Mouse (Mus musculus): ENCODE data around the gene 2610301B20Rik. TPM values are rescaled to one million over a fixed set of nuclear protein-coding genes. Genes with fewer than 3 reads are reported as not detected.

2610301B20Rik gene
- total and polyA plus RNA-seq, 3 experiments: 13.3 to 15.7 TPM; not detected in 1

GRCm38 (mm10) chr4:10875407-10875806, 1.1 kb downstream of the 2610301B20Rik start (continued):
- TF ChIP-seq ETS1 (IDR thresholded peaks at IDR 0.05; ENCODE audit: low read depth, low read length): 0 out of 2 replicates have a peak, but pooled peaks have one; percentile 18

- Histone ChIP-seq H3K27me3 (ENCODE audit: control insufficient read depth in 1 of 2, insufficient read depth in 2 of 2, low read length in 2 of 2) (no peaks in the 10 kb centered on the region), H3K27ac (ENCODE audit: control insufficient read depth, low read depth, low read length) (no peak overlapping the region), H3K9me3 (replicated peaks; ENCODE audit: insufficient read depth, low read length) (no peaks in the 10 kb centered on the region), H3K4me3 (ENCODE audit: control insufficient read depth in 1 of 2, insufficient read depth in 1 of 2, low read depth in 2 of 2, low read length in 2 of 2) (no peak overlapping the region), H3K9ac (ENCODE audit: control insufficient read depth, low read depth, low read length, poor library complexity, severe bottlenecking) (no peak overlapping the region), H3K4me1 (ENCODE audit: control insufficient read depth in 1 of 2, insufficient read depth in 2 of 2, low read length in 2 of 2) (peaks cover 0 to 5% of the 10 kb centered on the region in 2 experiments; a peak in 2 of 4 replicates), H3K79me2 (ENCODE audit: control insufficient read depth, insufficient read depth, low read length, poor library complexity) (no peaks in the 10 kb centered on the region; the same call in 1 of the 2 replicates), H3K36me3 (ENCODE audit: control insufficient read depth in 1 of 2, insufficient read depth in 2 of 2, low read length in 2 of 2) (peaks cover 0 to 3% of the 10 kb centered on the region in 2 experiments; a peak in 3 of 4 replicates)
- TF ChIP-seq GABPA (IDR thresholded peaks at IDR 0.05; ENCODE audit: low read depth, low read length) (no peak), CHD1 (IDR thresholded peaks at IDR 0.05; ENCODE audit: low read depth, low read length) (no peak), MAX (IDR thresholded peaks at IDR 0.05; ENCODE audit: low read length) (no peak), MAFK (IDR thresholded peaks at IDR 0.05; ENCODE audit: borderline replicate concordance, low read depth, low read length) (no peak), NRF1 (IDR thresholded peaks at IDR 0.05; ENCODE audit: insufficient read depth, low read depth, low read length, poor library complexity, severe bottlenecking) (no peak)
- no peak for DNase-seq (ENCODE audit: low read depth, low spot score)
Measured at GRCm38 (mm10) chr4:10877057-10877456, 2.8 kb downstream of the 2610301B20Rik start.

- no peaks in the 10 kb centered on the region for H3K9me3 ChIP-seq (replicated peaks; ENCODE audit: insufficient read depth, low read length)
- DNase-seq (ENCODE audit: low read depth, low spot score): no peak
Measured at GRCm38 (mm10) chr4:10883740-10884408, 9.6 kb downstream of the 2610301B20Rik start.

GRCm38 (mm10) chr4:10888835-10889234, 14.5 kb downstream of the 2610301B20Rik start:
- H3K36me3 ChIP-seq (ENCODE audit: control insufficient read depth in 1 of 2, insufficient read depth in 2 of 2, low read length in 2 of 2): no peaks in the 10 kb centered on the region; a peak in 1 of 4 replicates
- TF ChIP-seq CTCF (IDR thresholded peaks at IDR 0.05 in 2 of 3, conservative IDR thresholded peaks at IDR 0.05 in 1 of 3; ENCODE audit: control insufficient read depth in 1 of 3, insufficient read depth in 1 of 3, low read depth in 2 of 3, low read length in 3 of 3, poor library complexity in 1 of 3, severe bottlenecking in 1 of 3) (no peak), MAX (IDR thresholded peaks at IDR 0.05; ENCODE audit: low read length) (no peak), SIN3A (IDR thresholded peaks at IDR 0.05; ENCODE audit: low read length) (no peak), USF2 (IDR thresholded peaks at IDR 0.05; ENCODE audit: borderline replicate concordance in 1 of 2, insufficient read depth in 1 of 2, low read depth in 1 of 2, low read length in 2 of 2) (no peak), EP300 (IDR thresholded peaks at IDR 0.05; ENCODE audit: low read depth in 1 of 2, low read length in 2 of 2) (no peak), POLR2AphosphoS5 (IDR thresholded peaks at IDR 0.05; ENCODE audit: borderline replicate concordance, low read depth, low read length) (no peak)

More at GRCm38 (mm10) chr4:10883740-10884408, 9.6 kb downstream of the 2610301B20Rik start:
- Histone ChIP-seq H3K27me3 (ENCODE audit: control insufficient read depth in 1 of 2, insufficient read depth in 2 of 2, low read length in 2 of 2) (no peaks in the 10 kb centered on the region), H3K79me2 (ENCODE audit: control insufficient read depth, insufficient read depth, low read length, poor library complexity) (no peaks in the 10 kb centered on the region), H3K9ac (ENCODE audit: control insufficient read depth, low read depth, low read length, poor library complexity, severe bottlenecking) (no peak overlapping the region), H3K4me1 (ENCODE audit: control insufficient read depth in 1 of 2, insufficient read depth in 2 of 2, low read length in 2 of 2) (no peaks in the 10 kb centered on the region), H3K4me3 (ENCODE audit: control insufficient read depth in 1 of 2, insufficient read depth in 1 of 2, low read depth in 2 of 2, low read length in 2 of 2) (no peak overlapping the region), H3K27ac (ENCODE audit: control insufficient read depth, low read depth, low read length) (no peak overlapping the region), H3K36me3 (ENCODE audit: control insufficient read depth in 1 of 2, insufficient read depth in 2 of 2, low read length in 2 of 2) (peaks cover 0 to 5% of the 10 kb centered on the region in 2 experiments; a peak in 2 of 4 replicates)
- no peak for TF ChIP-seq ZC3H11A (IDR thresholded peaks at IDR 0.05; ENCODE audit: low read depth, low read length)
- TF ChIP-seq TBP (IDR thresholded peaks at IDR 0.05; ENCODE audit: low read depth, low read length): no peak
- no peak for TF ChIP-seq RCOR1 (IDR thresholded peaks at IDR 0.05; ENCODE audit: low read depth, low read length)
- TF ChIP-seq POLR2A (IDR thresholded peaks at IDR 0.05; ENCODE audit: control insufficient read depth in 1 of 2, insufficient read depth in 1 of 2, low read depth in 1 of 2, low read length in 2 of 2, poor library complexity in 1 of 2): no peak
- TF ChIP-seq USF1 (IDR thresholded peaks at IDR 0.05; ENCODE audit: low read depth, low read length): no peak
- TF ChIP-seq MAFK (IDR thresholded peaks at IDR 0.05; ENCODE audit: borderline replicate concordance, low read depth, low read length): no peak
- TF ChIP-seq EP300 (IDR thresholded peaks at IDR 0.05; ENCODE audit: low read depth in 1 of 2, low read length in 2 of 2): no peak
- TF ChIP-seq MYB (IDR thresholded peaks at IDR 0.05; ENCODE audit: low read depth, low read length): no peak
- TF ChIP-seq E2F4 (IDR thresholded peaks at IDR 0.05; ENCODE audit: borderline replicate concordance, low read depth, low read length): no peak
- no peak for TF ChIP-seq MYC (IDR thresholded peaks at IDR 0.05; ENCODE audit: low read depth, low read length)
- TF ChIP-seq JUND (IDR thresholded peaks at IDR 0.05; ENCODE audit: low read depth, low read length): no peak

More at GRCm38 (mm10) chr4:10888835-10889234, 14.5 kb downstream of the 2610301B20Rik start:
- no peaks in the 10 kb centered on the region for H3K27me3 ChIP-seq (ENCODE audit: control insufficient read depth in 1 of 2, insufficient read depth in 2 of 2, low read length in 2 of 2)
- H3K4me1 ChIP-seq (ENCODE audit: control insufficient read depth in 1 of 2, insufficient read depth in 2 of 2, low read length in 2 of 2): no peaks in the 10 kb centered on the region
- H3K79me2 ChIP-seq (ENCODE audit: control insufficient read depth, insufficient read depth, low read length, poor library complexity): no peaks in the 10 kb centered on the region
- no peaks in the 10 kb centered on the region for H3K9me3 ChIP-seq (replicated peaks; ENCODE audit: insufficient read depth, low read length)
- H3K27ac ChIP-seq (ENCODE audit: control insufficient read depth, low read depth, low read length): no peak overlapping the region
- H3K9ac ChIP-seq (ENCODE audit: control insufficient read depth, low read depth, low read length, poor library complexity, severe bottlenecking): no peak overlapping the region
- no peak overlapping the region for H3K4me3 ChIP-seq (ENCODE audit: control insufficient read depth in 1 of 2, insufficient read depth in 1 of 2, low read depth in 2 of 2, low read length in 2 of 2)
- no peak for DNase-seq (ENCODE audit: low read depth, low spot score)
